Mouse (Mus musculus): ENCODE measurements around the gene Mbtd1. TPM values are rescaled to one million over a fixed set of nuclear protein-coding genes. Genes with fewer than 3 reads are reported as not detected.

Mbtd1 gene
- total and polyA plus RNA-seq, 3 experiments, result 19.9 to 46.5 (median 21.5) TPM

GRCm38 (mm10) chr11:93969171-93969570, 83.5 kb downstream of the Mbtd1 start:
- Histone ChIP-seq H3K4me1 (ENCODE audit: control insufficient read depth in 1 of 2, insufficient read depth in 2 of 2) (peaks cover 5 to 32% of the 10 kb centered on the region in 2 experiments), H3K36me3 (replicated peaks in 1 of 2; ENCODE audit: control insufficient read depth in 1 of 2, insufficient read depth in 1 of 2, low read length in 1 of 2) (peaks cover 14 to 20% of the 10 kb centered on the region in 2 experiments), H3K9ac (ENCODE audit: insufficient read depth, low read depth) (peak overlapping the region; percentile 57), H3K27ac (ENCODE audit: insufficient read depth, low read depth) (no peak overlapping the region), H3K4me2 (ENCODE audit: insufficient read depth, low read depth, poor library complexity, severe bottlenecking) (peak overlapping the region; percentile 90), H3K4me3 (replicated peaks in 1 of 3; ENCODE audit: low read depth in 2 of 3, low read length in 2 of 3, poor library complexity in 1 of 3) (peak overlapping the region in 1 of 3 experiments; percentile 61), H3K79me2 (replicated peaks; ENCODE audit: control insufficient read depth, extremely low read depth, insufficient read depth, poor library complexity, severe bottlenecking) (peaks cover 38% of the 10 kb centered on the region), H3K9me3 (replicated peaks; ENCODE audit: low read length) (no peaks in the 10 kb centered on the region), H3K27me3 (replicated peaks) (no peaks in the 10 kb centered on the region)
- dilution Hi-C loops (cut with MboI; ENCODE audit: extremely low pct_ligation_motif_present, extremely low pct_unique_long_range_greater_than_20kb, low sequenced_read_pairs) (no loop called here), in situ Hi-C loops (cut with MboI; ENCODE audit: low pct_ligation_motif_present, low pct_unique_long_range_greater_than_20kb, low sequenced_read_pairs) (loop anchor here (10.0 to 25.0 kb wide), 2 partner anchors 106 to 293 kb away; no protein-coding TSS in a partner anchor)
- TF ChIP-seq TBP (conservative IDR thresholded peaks at IDR 0.05; ENCODE audit: low read depth, low read length) (no peak), NRF1 (IDR thresholded peaks at IDR 0.05; ENCODE audit: low read depth, low read length) (no peak), SIN3A (IDR thresholded peaks at IDR 0.05; ENCODE audit: low read length) (no peak), ETS1 (conservative IDR thresholded peaks at IDR 0.05; ENCODE audit: low read depth, low read length) (no peak), RAD21 (IDR thresholded peaks at IDR 0.05; ENCODE audit: low read depth, low read length) (no peak), CTCF (conservative IDR thresholded peaks at IDR 0.05 in 1 of 2, IDR thresholded peaks at IDR 0.05 in 1 of 2; ENCODE audit: low read depth in 2 of 2, low read length in 2 of 2) (no peak), GABPA (IDR thresholded peaks at IDR 0.05; ENCODE audit: insufficient replicate concordance, low read depth, low read length) (no peak)
- no peak for DNase-seq (ENCODE audit: extremely low read depth)

DNA sequence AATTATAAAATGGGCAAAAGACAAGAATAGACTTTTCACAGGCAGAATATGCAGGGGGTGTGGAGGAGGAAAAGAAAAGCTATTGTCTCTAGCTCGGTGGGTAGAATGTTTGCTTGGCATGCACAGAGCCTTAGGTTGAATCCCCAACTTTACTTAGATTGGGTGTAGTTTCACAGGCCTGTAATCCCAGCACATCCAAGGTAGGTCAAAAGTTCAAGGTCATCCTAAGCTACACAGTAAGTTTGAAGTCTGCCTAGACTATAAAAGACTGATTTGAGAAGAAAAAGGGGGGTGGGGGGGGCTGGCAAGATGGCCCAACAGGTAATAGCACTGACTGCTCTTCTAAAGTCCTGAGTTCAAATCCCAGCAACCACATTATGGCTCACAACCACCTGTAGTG, 84.1 kb downstream of the Mbtd1 start:
- Histone ChIP-seq H3K9ac (ENCODE audit: insufficient read depth, low read depth) (no peak overlapping the region), H3K4me1 (ENCODE audit: control insufficient read depth in 1 of 2, insufficient read depth in 2 of 2) (peaks cover 5 to 30% of the 10 kb centered on the region in 2 experiments), H3K27me3 (replicated peaks) (no peaks in the 10 kb centered on the region), H3K36me3 (replicated peaks in 1 of 2; ENCODE audit: control insufficient read depth in 1 of 2, insufficient read depth in 1 of 2, low read length in 1 of 2) (peaks cover 12 to 14% of the 10 kb centered on the region in 2 experiments), H3K27ac (ENCODE audit: insufficient read depth, low read depth) (no peak overlapping the region), H3K4me3 (replicated peaks in 1 of 3; ENCODE audit: low read depth in 2 of 3, low read length in 2 of 3, poor library complexity in 1 of 3) (no peak overlapping the region), H3K4me2 (ENCODE audit: insufficient read depth, low read depth, poor library complexity, severe bottlenecking) (no peak overlapping the region), H3K79me2 (replicated peaks; ENCODE audit: control insufficient read depth, extremely low read depth, insufficient read depth, poor library complexity, severe bottlenecking) (peaks cover 32% of the 10 kb centered on the region), H3K9me3 (replicated peaks; ENCODE audit: low read length) (no peaks in the 10 kb centered on the region)
- DNase-seq (ENCODE audit: extremely low read depth), result no peak
- dilution Hi-C loops (cut with MboI; ENCODE audit: extremely low pct_ligation_motif_present, extremely low pct_unique_long_range_greater_than_20kb, low sequenced_read_pairs), result no loop called here
- TF ChIP-seq MAX (IDR thresholded peaks at IDR 0.05; ENCODE audit: low read length), result no peak
- no peak for TF ChIP-seq JUN (IDR thresholded peaks at IDR 0.05; ENCODE audit: insufficient read depth, low read depth, low read length)
- no peak for TF ChIP-seq CHD2 (IDR thresholded peaks at IDR 0.05; ENCODE audit: low read length)
- 0 out of 2 replicates have a peak, but pooled peaks have one; percentile 19 for TF ChIP-seq MAFK (IDR thresholded peaks at IDR 0.05; ENCODE audit: insufficient replicate concordance, low read length)
- no peak for TF ChIP-seq NELFE (IDR thresholded peaks at IDR 0.05; ENCODE audit: low read depth, low read length)
- in situ Hi-C loops (cut with MboI; ENCODE audit: low pct_ligation_motif_present, low pct_unique_long_range_greater_than_20kb, low sequenced_read_pairs), result loop anchor here (10.0 to 25.0 kb wide), 2 partner anchors 105 to 293 kb away; no protein-coding TSS in a partner anchor

- in situ Hi-C loops (cut with MboI; ENCODE audit: low pct_ligation_motif_present, low pct_unique_long_range_greater_than_20kb, low sequenced_read_pairs) (loop anchor here (25.0 kb wide), 1 partner anchor 289 kb away; no protein-coding TSS in a partner anchor), dilution Hi-C loops (cut with MboI; ENCODE audit: extremely low pct_ligation_motif_present, extremely low pct_unique_long_range_greater_than_20kb, low sequenced_read_pairs) (no loop called here)
- H3K79me2 ChIP-seq (replicated peaks; ENCODE audit: control insufficient read depth, extremely low read depth, insufficient read depth, poor library complexity, severe bottlenecking), result peaks cover 3% of the 10 kb centered on the region
- no peaks in the 10 kb centered on the region for H3K36me3 ChIP-seq (replicated peaks in 1 of 2; ENCODE audit: control insufficient read depth in 1 of 2, insufficient read depth in 1 of 2, low read length in 1 of 2)
- H3K9me3 ChIP-seq (replicated peaks; ENCODE audit: low read length), result no peaks in the 10 kb centered on the region
- H3K27me3 ChIP-seq (replicated peaks), result no peaks in the 10 kb centered on the region
- no peak for DNase-seq (ENCODE audit: extremely low read depth)
- no peak for TF ChIP-seq KAT2A (IDR thresholded peaks at IDR 0.05; ENCODE audit: insufficient replicate concordance, low read length)
- no peak for TF ChIP-seq TBP (conservative IDR thresholded peaks at IDR 0.05; ENCODE audit: low read depth, low read length)
- no peak for TF ChIP-seq ZKSCAN1 (IDR thresholded peaks at IDR 0.05; ENCODE audit: borderline replicate concordance, low read depth, low read length)
- TF ChIP-seq PAX5 (IDR thresholded peaks at IDR 0.05; ENCODE audit: low read length), result no peak
- no peak for TF ChIP-seq CHD1 (IDR thresholded peaks at IDR 0.05; ENCODE audit: low read depth, low read length)
- TF ChIP-seq JUND (conservative IDR thresholded peaks at IDR 0.05; ENCODE audit: low read depth, low read length), result no peak
- no peak for TF ChIP-seq USF1 (IDR thresholded peaks at IDR 0.05; ENCODE audit: low read depth, low read length)
- TF ChIP-seq JUN (IDR thresholded peaks at IDR 0.05; ENCODE audit: insufficient read depth, low read depth, low read length), result no peak
- H3K9ac ChIP-seq (ENCODE audit: insufficient read depth, low read depth), result no peak overlapping the region
- peaks cover 2 to 11% of the 10 kb centered on the region in 2 experiments; a peak in 1 of 4 replicates for H3K4me1 ChIP-seq (ENCODE audit: control insufficient read depth in 1 of 2, insufficient read depth in 2 of 2)
- H3K4me3 ChIP-seq (replicated peaks in 1 of 3; ENCODE audit: low read depth in 2 of 3, low read length in 2 of 3, poor library complexity in 1 of 3), result no peak overlapping the region
- no peak overlapping the region for H3K27ac ChIP-seq (ENCODE audit: insufficient read depth, low read depth)
- no peak overlapping the region for H3K4me2 ChIP-seq (ENCODE audit: insufficient read depth, low read depth, poor library complexity, severe bottlenecking)
Observed at GRCm38 (mm10) chr11:93972951-93973350, 87.3 kb downstream of the Mbtd1 start.
